In genomic region chr14:79617121-79617828, GRCm38 (mm10) we compare ENCODE assay signal across 9 mouse cellular contexts. TPM values are rescaled to one million over a fixed set of nuclear protein-coding genes. Genes with fewer than 3 reads are reported as not detected.
DNase-seq lines count a peak whose midpoint lies in the region; ATAC-seq and TF ChIP-seq lines count a peak whose summit lies in the region.
"Had no signal": no experiment of that assay in that cellular context is flagged by ENCODE, and none has a peak within 500 bp of the region (broad histone marks: within the 10 kb centered on the region; RNA-seq: fewer than 3 reads in every experiment).

No protein-coding gene starts in this region.

- no peaks in the 10 kb centered on the region for H3K27me3 ChIP-seq in hindbrain, embryonic 14.5 days (ENCODE audit: control insufficient read depth, insufficient read depth, low read length)
- H3K27me3 ChIP-seq: limb, embryonic 15.5 days had no signal

- no peak for ATAC-seq in hindbrain, embryonic 14.5 days (ENCODE audit: low FRiP score)
- ATAC-seq in megakaryocyte, adult 5-6 weeks (ENCODE audit: poor library complexity, severe bottlenecking), result no peak

- no peaks in the 10 kb centered on the region for H3K9me3 ChIP-seq in hindbrain, embryonic 14.5 days (ENCODE audit: control insufficient read depth, low read length)
- H3K9me3 ChIP-seq: limb, embryonic 15.5 days had no signal

- no peak overlapping the region for H3K4me3 ChIP-seq in lung, adult 2 months (replicated peaks; ENCODE audit: extremely low read depth, low read depth, low read length)
- H3K4me3 ChIP-seq in hindbrain, embryonic 14.5 days (replicated peaks; ENCODE audit: low read length), result no peak overlapping the region
- H3K4me3 ChIP-seq: limb, embryonic 15.5 days had no signal

- H3K4me1 ChIP-seq in lung, adult 2 months (ENCODE audit: control insufficient read depth, insufficient read depth, low read length), result no peaks in the 10 kb centered on the region
- no peaks in the 10 kb centered on the region for H3K4me1 ChIP-seq in hindbrain, embryonic 14.5 days (replicated peaks; ENCODE audit: control insufficient read depth, insufficient read depth, low read length)
- H3K4me1 ChIP-seq: limb, embryonic 15.5 days had no signal

- TF ChIP-seq CTCF in lung, adult 2 months (IDR thresholded peaks at IDR 0.05; ENCODE audit: insufficient read depth, low read length), result no peak

- TF ChIP-seq POLR2A in lung, adult 2 months (IDR thresholded peaks at IDR 0.05; ENCODE audit: borderline replicate concordance, extremely low read depth, low read depth, low read length), result no peak

- H3K27ac ChIP-seq in hindbrain, embryonic 14.5 days, result no peak overlapping the region
- H3K27ac ChIP-seq: limb, embryonic 15.5 days had no signal

- H3K9ac ChIP-seq in hindbrain, embryonic 14.5 days, result no peak overlapping the region
- H3K9ac ChIP-seq: limb, embryonic 15.5 days had no signal

- DNase-seq in frontal cortex, adult 2 months (ENCODE audit: extremely low spot score in 1 of 2, low spot score in 1 of 2), result peak; percentile 9 to 77
- no peak for DNase-seq in frontal cortex, postnatal 10 days (ENCODE audit: low spot score in 2 of 2)
- DNase-seq in lung, postnatal 36 days, result peak; percentile 25
- DNase-seq in lung, adult 2 months, result no peak
- DNase-seq in hindbrain, embryonic 14.5 days (ENCODE audit: low spot score), result peak; percentile 79
- DNase-seq in retina, embryonic 14.5 days (ENCODE audit: low spot score), result peak; percentile 60
- DNase-seq in spleen, adult 12 weeks (ENCODE audit: low spot score), result no peak

- WGBS in lung, adult 2 months, result 75% methylated on average over 8 of the region's 8 CpGs
- WGBS in hindbrain, embryonic 14.5 days, result 83% methylated on average over 8 of the region's 8 CpGs

- H3K4me2 ChIP-seq in hindbrain, embryonic 14.5 days (replicated peaks), result no peak overlapping the region
- H3K4me2 ChIP-seq: limb, embryonic 15.5 days had no signal

- peaks cover 68% of the 10 kb centered on the region for H3K36me3 ChIP-seq in hindbrain, embryonic 14.5 days (replicated peaks; ENCODE audit: control insufficient read depth, insufficient read depth)

RNA-seq across cellular contexts. Expression of gene Sugt1, which starts 29.8 kb away (rescaled TPM):
- polyA plus RNA-seq in frontal cortex, adult 2 months (2012; rRNA removed), result 37.5 and 39.0 TPM in 2 replicates
- polyA plus RNA-seq in lung, adult 2 months (2012; rRNA removed), result 4.2 and 7.7 TPM in 2 replicates
- polyA plus RNA-seq in hindbrain, embryonic 14.5 days (2014; fragmentation: Nextera tagmentation; extraction: Ambion mirVana), result 109 and 115 TPM in 2 replicates
- total RNA-seq in megakaryocyte, adult 5-6 weeks (2015), result 99.6 and 121 TPM in 2 replicates
- 145 and 165 TPM in 2 replicates for total RNA-seq in megakaryocyte, adult 5-6 weeks (2017)

RNA-seq across cellular contexts. Expression of gene Cnmd, which starts 44.7 kb away (rescaled TPM):
- 2.5 and 3.0 TPM in 2 replicates for polyA plus RNA-seq in frontal cortex, adult 2 months (2012; rRNA removed)
- 0.08 and 0.30 TPM in 2 replicates for polyA plus RNA-seq in lung, adult 2 months (2012; rRNA removed)
- 2.6 and 4.2 TPM in 2 replicates for polyA plus RNA-seq in hindbrain, embryonic 14.5 days (2014; fragmentation: Nextera tagmentation; extraction: Ambion mirVana)
- 0.56 TPM in 1 of 2 replicates, not detected in the other for total RNA-seq in megakaryocyte, adult 5-6 weeks (2015)
- total RNA-seq in megakaryocyte, adult 5-6 weeks (2017), result not detected in 2 replicates

Comparison
In these comparisons a context has a peak if more than half of its experiments do, and no peak if none do; other contexts are left out.
1. DNase-seq: peak in frontal cortex, adult 2 months (2 of 2), lung, postnatal 36 days (single experiment), hindbrain, embryonic 14.5 days (single experiment) and retina, embryonic 14.5 days (single experiment); none in frontal cortex, postnatal 10 days (0 of 2), lung, adult 2 months (single experiment) and spleen, adult 12 weeks (single experiment).